Comparison of ENCODE assay signal across 8 mouse cellular contexts in genomic region chr13:100650550-100651438, GRCm38 (mm10). TPM values are rescaled to one million over a fixed set of nuclear protein-coding genes. Genes with fewer than 3 reads are reported as not detected.
DNase-seq lines count a peak whose midpoint lies in the region; ATAC-seq and TF ChIP-seq lines count a peak whose summit lies in the region.

Gene Ak6, plus strand, starts transcription at chr13:100650979.
Gene Rad17, minus strand, starts transcription at chr13:100651051.

- peak; percentile 91 to 98 for ATAC-seq in hematopoietic stem cell, adult 5-6 weeks (replicated peaks in 1 of 2; ENCODE audit: insufficient read depth in 1 of 2, low FRiP score in 2 of 2, low TSS enrichment in 1 of 2, low read depth in 1 of 2, poor library complexity in 2 of 2, severe bottlenecking in 2 of 2)
- ATAC-seq in lung, postnatal 0 days = peak; percentile 98

- H3K36me3 ChIP-seq in lung, postnatal 0 days (ENCODE audit: insufficient read depth, low read length) = no peaks in the 10 kb centered on the region; the same call in 1 of the 2 replicates

- WGBS in lung, postnatal 0 days = under 1% methylated on average over 55 of the region's 73 CpGs

- H3K27ac ChIP-seq in lung, postnatal 0 days (ENCODE audit: low read length) = peak within 1 kb of the TSS; percentile 93

- DNase-seq in MEL-GATA-1-ER (ENCODE audit: extremely low read depth, low read depth) = peak; percentile 70
- DNase-seq in cerebellum, adult 8-10 months = peak; percentile 97
- peak; percentile 92 for DNase-seq in forelimb bud, embryonic 11.5 days (ENCODE audit: low read depth, low spot score)
- peak; percentile 93 for DNase-seq in layer of hippocampus, adult 9-11 months
- DNase-seq in lung, postnatal 0 days (ENCODE audit: low spot score) = peak; percentile 96
- DNase-seq in ovary, postnatal 14 days (ENCODE audit: low spot score) = peak; percentile 93
- DNase-seq in thymus, postnatal 14 days = peak; percentile 96

- peak within 1 kb of the TSS; percentile 74 for H3K4me2 ChIP-seq in lung, postnatal 0 days (replicated peaks; ENCODE audit: low read depth, low read length)

- H3K9ac ChIP-seq in lung, postnatal 0 days (replicated peaks; ENCODE audit: low read depth) = peak within 1 kb of the TSS; percentile 86

- H3K4me3 ChIP-seq in lung, postnatal 0 days (ENCODE audit: low read depth, low read length) = peak within 1 kb of the TSS; percentile 95

- 0 out of 2 replicates have a peak, but pooled peaks have one; percentile 40 for TF ChIP-seq EP300 in lung, postnatal 0 days (IDR thresholded peaks at IDR 0.05)

- TF ChIP-seq CTCF in lung, postnatal 0 days (IDR thresholded peaks at IDR 0.05) = peak; percentile 52

- H3K9me3 ChIP-seq in lung, postnatal 0 days (ENCODE audit: low read length) = no peaks in the 10 kb centered on the region

- peaks cover 6% of the 10 kb centered on the region; the same call in 1 of the 2 replicates for H3K4me1 ChIP-seq in lung, postnatal 0 days (ENCODE audit: insufficient read depth, low read depth, low read length)

- H3K27me3 ChIP-seq in lung, postnatal 0 days (replicated peaks; ENCODE audit: insufficient read depth, low read length) = no peaks in the 10 kb centered on the region

RNA-seq across cellular contexts. Expression of gene Ak6, which starts in this region (rescaled TPM):
- total RNA-seq in hematopoietic stem cell, adult 5-6 weeks (2017) = 233 and 241 TPM in 2 replicates
- 135 and 136 TPM in 2 replicates for polyA plus RNA-seq in lung, postnatal 0 days (2015; fragmentation: Nextera tagmentation; extraction: Ambion mirVana)

RNA-seq across cellular contexts. Expression of gene Rad17, which starts in this region (rescaled TPM):
- total RNA-seq in hematopoietic stem cell, adult 5-6 weeks (2017) = 37.1 and 39.2 TPM in 2 replicates
- 12.9 and 14.4 TPM in 2 replicates for polyA plus RNA-seq in lung, postnatal 0 days (2015; fragmentation: Nextera tagmentation; extraction: Ambion mirVana)

Comparison
In these comparisons a context has a peak if more than half of its experiments do, and no peak if none do; other contexts are left out.
1. Peak in every context shown above with its lines: DNase-seq, ATAC-seq, H3K4me3 ChIP-seq and H3K27ac ChIP-seq.